Mouse (Mus musculus) olfactory bulb, adult 2 months (tissue): ENCODE data around the gene Camk1g.

Experiments
- CTCF ChIP-seq: fragments of 200-500 bp; IDR thresholded peaks from 2 replicates; pipeline ENCODE4 v1.5.1; 2012; ENCODE audit warnings: low read depth, mild to moderate bottlenecking, low read length, moderate library complexity; ENCODE audit not compliant: insufficient read depth
- POLR2A ChIP-seq: fragments of 200-500 bp; IDR thresholded peaks from 2 replicates; pipeline ENCODE4 v1.6.1; 2012; ENCODE audit warnings: mild to moderate bottlenecking, low read depth, low read length, moderate library complexity; ENCODE audit not compliant: insufficient read depth

GRCm38 (mm10) chr1:193398728-193399437 is 28.8 kb upstream of the Camk1g start:
- TF ChIP-seq POLR2A = no peak
- TF ChIP-seq CTCF = no peak
